Mouse (Mus musculus): ENCODE measurements around the gene Dgkq.

GRCm38 (mm10) chr5:108715974-108716373 lies 46.5 kb upstream of the Dgkq start:
- TF ChIP-seq POLR2A (IDR thresholded peaks at IDR 0.05; ENCODE audit: control insufficient read depth, extremely low read depth, insufficient read depth, low read length, poor library complexity) = no peak
- TF ChIP-seq CTCF (IDR thresholded peaks at IDR 0.05; ENCODE audit: borderline replicate concordance, control insufficient read depth, extremely low read depth, insufficient read depth, low read length, poor library complexity) = no peak

Measured in thymus, adult 2 months (tissue).